Mouse (Mus musculus) midbrain, embryonic 11.5 days (tissue): ENCODE results near the gene Sctr. TPM values are rescaled to one million over a fixed set of nuclear protein-coding genes. Genes with fewer than 3 reads are reported as not detected.

Experiments
- ATAC-seq: fragments of 200-750 bp; cut with Nextera tagmentation; 2 replicates; pipeline ENCODE4 v1.8.0; 2017; ENCODE audit warnings: moderate TSS enrichment, moderate library complexity; ENCODE audit not compliant: low FRiP score
- DNase-seq: peaks from one replicate; pipeline ENCODE4 v3.0.0; 2015; ENCODE audit warnings: low spot score; ENCODE audit errors: missing footprints
- H3K27ac ChIP-seq: fragments of 300-500 bp; sonication (generic); 2 replicates; pipeline ENCODE4 v1.5.1; 2014; ENCODE audit warnings: low read depth, low read length
- H3K27me3 ChIP-seq: fragments of 300-500 bp; sonication (generic); 2 replicates; pipeline ENCODE4 v1.6.1; 2014; ENCODE audit warnings: mild to moderate bottlenecking, low read length, moderate library complexity, mixed read lengths; ENCODE audit not compliant: control insufficient read depth, insufficient read depth
- H3K36me3 ChIP-seq: fragments of 300-500 bp; sonication (generic); 2 replicates; pipeline ENCODE4 v1.6.1; 2014; ENCODE audit warnings: mild to moderate bottlenecking, low read length, moderate library complexity, mixed read lengths; ENCODE audit not compliant: control insufficient read depth, insufficient read depth
- H3K4me1 ChIP-seq: fragments of 300-500 bp; sonication (generic); 2 replicates; pipeline ENCODE4 v1.6.1; 2014; ENCODE audit warnings: low read length; ENCODE audit not compliant: control insufficient read depth, insufficient read depth
- H3K4me2 ChIP-seq: fragments of 300-500 bp; sonication (generic); 2 replicates; pipeline ENCODE4 v1.6.1; 2014; ENCODE audit warnings: mild to moderate bottlenecking, moderate library complexity
- H3K4me3 ChIP-seq: fragments of 300-500 bp; sonication (generic); 2 replicates; pipeline ENCODE4 v1.5.1; 2014; ENCODE audit warnings: low read depth, low read length
- H3K9ac ChIP-seq: fragments of 300-500 bp; sonication (generic); 2 replicates; pipeline ENCODE4 v1.6.1; 2014; ENCODE audit warnings: low read length
- H3K9me3 ChIP-seq: fragments of 300-500 bp; sonication (generic); 2 replicates; pipeline ENCODE4 v1.6.1; 2016; ENCODE audit warnings: low read length; ENCODE audit not compliant: control insufficient read depth
- WGBS: fragments of 180-500 bp; shearing (Covaris S2); extraction: QIAGEN DNeasy Blood & Tissue Kit; methylation state at CpG from one replicate; pipeline ENCODE4 v1.1.7; 2014; 5-methylcytosine and 5-hydroxymethylcytosine counted together
- polyA plus RNA-seq: library from polyadenylated mRNA; unstranded; fragments of >200 nt; fragmentation: Nextera tagmentation; extraction: Ambion mirVana; gene quantifications from 2 replicates; pipeline ENCODE4 v1.2.1, GENCODE M21; 2014

Gene Sctr
- polyA plus RNA-seq, 1 experiment from 2014 or later = 0.53 TPM

GRCm38 (mm10) chr1:119996798-119997581, 9.7 kb upstream of the Sctr start, which contains the start of gene Cfap221:
TSS of gene Cfap221 (minus strand) at chr1:119997234.
- no peaks in the 10 kb centered on the region for H3K27me3 ChIP-seq
- no peaks in the 10 kb centered on the region for H3K4me1 ChIP-seq
- no peaks in the 10 kb centered on the region for H3K36me3 ChIP-seq
- WGBS = 5% methylated on average over 30 of the region's 30 CpGs
- H3K9me3 ChIP-seq = no peaks in the 10 kb centered on the region
- H3K4me3 ChIP-seq = peak within 1 kb of the TSS; percentile 37
- peak within 1 kb of the TSS; percentile 55 for H3K4me2 ChIP-seq
- H3K27ac ChIP-seq = no peak within 1 kb of the TSS
- DNase-seq = peak; percentile 97
- no peak within 1 kb of the TSS for H3K9ac ChIP-seq
- peak; percentile 91 for ATAC-seq

- peak; percentile 23; the same call in 1 of the 2 replicates for ATAC-seq
- H3K9ac ChIP-seq = no peak overlapping the region
These were observed 9.1 kb upstream of the Sctr start for GRCm38 (mm10) chr1:119997644-119998043.

DNA sequence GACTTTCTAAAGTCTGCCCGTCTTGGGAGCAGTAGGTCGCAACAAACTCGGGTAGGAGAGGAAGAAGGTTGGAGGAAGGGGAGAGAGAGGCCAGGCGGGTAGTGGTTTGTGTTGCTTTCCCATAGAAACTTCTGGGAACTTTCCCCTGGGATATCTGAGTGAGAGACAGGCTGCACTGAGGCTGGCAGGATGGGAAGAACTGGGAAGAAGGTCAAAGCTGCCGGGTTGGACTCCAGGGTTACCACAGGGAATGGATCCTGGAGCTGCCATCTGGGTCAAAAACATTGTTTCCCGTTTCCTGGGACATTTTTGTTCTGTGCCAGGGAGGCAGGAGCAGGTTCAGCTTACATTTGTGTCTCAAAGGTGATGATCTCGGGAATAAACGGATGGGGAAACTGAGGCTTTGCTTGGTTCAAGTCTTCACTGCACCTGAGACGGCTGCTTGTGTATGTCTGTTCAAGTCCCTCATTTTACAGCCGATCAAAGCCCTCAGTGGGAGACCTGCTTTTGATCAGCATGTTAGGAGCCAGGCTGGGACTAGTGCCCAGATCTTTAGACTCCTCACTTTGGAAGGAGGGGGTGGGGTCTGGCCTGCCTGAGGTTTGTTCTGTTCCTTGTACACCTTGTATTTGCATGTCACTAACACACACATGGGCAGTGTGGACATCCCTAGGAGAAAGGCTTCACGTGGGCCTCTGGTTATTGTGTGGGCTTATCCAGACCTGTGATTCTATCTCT, 1.3 kb downstream of the Sctr start:
- no peaks in the 10 kb centered on the region for H3K36me3 ChIP-seq
- H3K4me2 ChIP-seq = peak overlapping the region; percentile 70
- ATAC-seq = no peak
- H3K9me3 ChIP-seq = no peaks in the 10 kb centered on the region
- no peak overlapping the region for H3K27ac ChIP-seq
- H3K27me3 ChIP-seq = 0 out of 2 replicates have a peak, but pooled peaks cover 6% of the 10 kb centered on the region
- H3K4me1 ChIP-seq = peaks cover 3% of the 10 kb centered on the region; the same call in 1 of the 2 replicates
- 19% methylated on average over 11 of the region's 11 CpGs for WGBS
- H3K9ac ChIP-seq = peak overlapping the region; percentile 62; the same call in 1 of the 2 replicates
- peak overlapping the region; percentile 38; the same call in 1 of the 2 replicates for H3K4me3 ChIP-seq
- peak; percentile 82 for DNase-seq

More at GRCm38 (mm10) chr1:119997644-119998043, 9.1 kb upstream of the Sctr start:
- H3K36me3 ChIP-seq = no peaks in the 10 kb centered on the region
- H3K27ac ChIP-seq = no peak overlapping the region
- H3K4me3 ChIP-seq = peak overlapping the region; percentile 37; the same call in 1 of the 2 replicates
- WGBS = 30% methylated on average over 5 of the region's 5 CpGs
- peak; percentile 82 for DNase-seq
- no peaks in the 10 kb centered on the region for H3K9me3 ChIP-seq
- no peaks in the 10 kb centered on the region for H3K27me3 ChIP-seq
- H3K4me1 ChIP-seq = no peaks in the 10 kb centered on the region
- peak overlapping the region; percentile 55 for H3K4me2 ChIP-seq

DNA sequence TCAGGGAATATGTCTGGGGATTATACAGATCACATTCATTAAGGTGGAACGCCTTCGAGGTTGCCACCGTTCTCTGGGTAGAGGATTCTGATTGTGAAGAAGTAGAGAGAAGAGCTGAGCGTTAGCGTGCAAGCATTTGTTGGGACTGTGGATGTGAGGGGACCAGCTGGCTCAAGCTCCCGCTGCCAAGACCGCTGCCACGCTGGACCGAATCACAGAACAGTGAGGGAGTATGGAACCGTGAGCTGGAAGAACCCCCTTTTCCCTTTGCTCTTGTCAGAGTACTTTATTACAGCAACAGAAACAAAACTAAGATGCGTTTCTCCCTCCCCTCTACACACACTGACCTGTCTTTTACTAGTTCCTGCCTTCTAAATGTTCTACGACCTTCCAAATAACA, 5.9 kb downstream of the Sctr start:
- no peak overlapping the region for H3K4me3 ChIP-seq
- no peaks in the 10 kb centered on the region for H3K9me3 ChIP-seq
- no peak overlapping the region for H3K27ac ChIP-seq
- no peak overlapping the region for H3K9ac ChIP-seq
- ATAC-seq (no peak), DNase-seq (peak; percentile 76)
- H3K4me1 ChIP-seq = 0 out of 2 replicates have a peak, but pooled peaks cover under 1% of the 10 kb centered on the region
- H3K4me2 ChIP-seq = no peak overlapping the region
- 83% methylated on average over 12 of the region's 12 CpGs for WGBS
- no peaks in the 10 kb centered on the region for H3K36me3 ChIP-seq
- peaks cover 6% of the 10 kb centered on the region; the same call in 1 of the 2 replicates for H3K27me3 ChIP-seq

GRCm38 (mm10) chr1:120013111-120013510, 6.4 kb downstream of the Sctr start:
- peak; percentile 48; the same call in 1 of the 2 replicates for ATAC-seq
- H3K9me3 ChIP-seq = no peaks in the 10 kb centered on the region
- H3K9ac ChIP-seq = no peak overlapping the region
- peaks cover 1% of the 10 kb centered on the region; the same call in 1 of the 2 replicates for H3K27me3 ChIP-seq
- no peak overlapping the region for H3K4me2 ChIP-seq
- H3K4me3 ChIP-seq = no peak overlapping the region
- H3K27ac ChIP-seq = no peak overlapping the region
- no peaks in the 10 kb centered on the region for H3K36me3 ChIP-seq
- H3K4me1 ChIP-seq = no peaks in the 10 kb centered on the region
- peak; percentile 97 for DNase-seq

DNA sequence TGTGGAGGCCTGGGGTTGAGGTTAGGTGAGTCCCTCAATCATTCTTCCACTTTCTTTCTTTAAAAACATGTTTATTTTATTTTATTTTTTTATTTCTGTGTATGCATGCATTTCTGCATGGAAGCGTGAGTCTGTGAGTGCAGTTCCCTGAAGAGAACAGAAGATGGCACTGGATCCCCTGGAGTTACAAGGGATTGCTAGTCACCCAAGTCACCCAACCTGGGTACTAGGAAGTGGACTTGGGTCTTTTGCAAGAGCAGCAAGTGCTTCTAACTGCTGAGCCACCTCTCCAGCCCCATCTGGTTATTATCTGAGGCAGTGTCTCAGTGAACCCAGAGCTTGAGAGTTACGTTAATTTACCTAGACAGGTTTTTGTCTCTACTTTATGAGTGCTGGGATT, 9.5 kb downstream of the Sctr start:
- ATAC-seq (no peak), DNase-seq (peak; percentile 57)
- no peak overlapping the region for H3K27ac ChIP-seq
- H3K9ac ChIP-seq = no peak overlapping the region
- H3K9me3 ChIP-seq = no peaks in the 10 kb centered on the region
- H3K4me3 ChIP-seq = no peak overlapping the region
- H3K4me1 ChIP-seq = no peaks in the 10 kb centered on the region
- no peaks in the 10 kb centered on the region for H3K36me3 ChIP-seq
- no peak overlapping the region for H3K4me2 ChIP-seq
- H3K27me3 ChIP-seq = no peaks in the 10 kb centered on the region; the same call in 1 of the 2 replicates
- WGBS = 85% methylated on average over 2 of the region's 2 CpGs

DNA sequence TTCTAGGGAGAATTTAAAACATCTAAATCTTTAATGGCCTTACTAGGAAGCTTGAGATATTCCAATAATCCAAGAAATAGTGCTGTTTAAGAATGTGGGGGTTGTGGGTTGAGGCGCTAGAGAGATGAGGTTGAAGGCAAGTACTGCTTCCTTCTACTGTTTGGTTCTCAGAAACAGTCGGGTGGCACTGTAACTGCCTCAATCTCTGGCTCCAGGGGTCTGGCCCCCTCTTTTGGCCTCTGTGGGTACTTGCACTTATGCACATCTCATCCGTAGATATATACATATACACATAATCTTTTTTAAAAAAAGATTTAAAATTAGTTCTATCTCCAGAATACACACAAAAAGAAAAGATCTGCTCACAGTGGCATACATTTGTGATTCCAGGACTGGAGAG, 12.2 kb downstream of the Sctr start:
- ATAC-seq = no peak
- Histone ChIP-seq H3K4me3 (no peak overlapping the region), H3K9me3 (no peaks in the 10 kb centered on the region), H3K36me3 (no peaks in the 10 kb centered on the region), H3K27ac (no peak overlapping the region), H3K4me2 (no peak overlapping the region), H3K4me1 (no peaks in the 10 kb centered on the region), H3K9ac (no peak overlapping the region), H3K27me3 (no peaks in the 10 kb centered on the region; the same call in 1 of the 2 replicates)
- WGBS = 41% methylated on average over 3 of the region's 3 CpGs
- DNase-seq = peak; percentile 83

GRCm38 (mm10) chr1:120019428-120019827, 12.7 kb downstream of the Sctr start:
- no peak overlapping the region for H3K9ac ChIP-seq
- DNase-seq (no peak), ATAC-seq (no peak)
- H3K27me3 ChIP-seq = no peaks in the 10 kb centered on the region; the same call in 1 of the 2 replicates
- no peaks in the 10 kb centered on the region for H3K36me3 ChIP-seq
- no peak overlapping the region for H3K4me2 ChIP-seq
- H3K4me3 ChIP-seq = no peak overlapping the region
- H3K27ac ChIP-seq = no peak overlapping the region
- WGBS = 94% methylated on average over 12 of the region's 12 CpGs
- no peaks in the 10 kb centered on the region for H3K9me3 ChIP-seq
- H3K4me1 ChIP-seq = no peaks in the 10 kb centered on the region
